Mouse (Mus musculus) heart, embryonic 15.5 days (tissue): ENCODE measurements around the gene Ier2. TPM values are rescaled to one million over a fixed set of nuclear protein-coding genes. Genes with fewer than 3 reads are reported as not detected.
"Not testable (repeated sequence)": the region's sequence is repeated elsewhere in the genome, so short reads cannot be mapped to it uniquely, and the experiment has no call there.

ENCODE experiments used
- ATAC-seq: fragments of 200-750 bp; cut with Nextera tagmentation; replicated peaks from 2 replicates; pipeline ENCODE4 v1.8.0; 2017; ENCODE audit warnings: low read depth, moderate TSS enrichment; ENCODE audit not compliant: insufficient number of reproducible peaks, insufficient read depth, low FRiP score
- H3K27ac ChIP-seq: fragments of 300-500 bp; sonication (generic); 2 replicates; pipeline ENCODE4 v1.5.1; 2015; ENCODE audit warnings: mild to moderate bottlenecking, inconsistent platforms
- H3K27me3 ChIP-seq: fragments of 300-500 bp; sonication (generic); 2 replicates; pipeline ENCODE4 v1.6.1; 2015; ENCODE audit warnings: inconsistent platforms
- H3K36me3 ChIP-seq: fragments of 300-500 bp; sonication (generic); 2 replicates; pipeline ENCODE4 v1.6.1; 2015; ENCODE audit warnings: mild to moderate bottlenecking, inconsistent platforms
- H3K4me1 ChIP-seq: fragments of 300-500 bp; sonication (generic); replicated peaks from 2 replicates; pipeline ENCODE4 v1.6.1; 2015; ENCODE audit warnings: inconsistent platforms
- H3K4me2 ChIP-seq: fragments of 300-500 bp; sonication (generic); 2 replicates; pipeline ENCODE4 v1.6.1; 2015; ENCODE audit warnings: inconsistent platforms, mild to moderate bottlenecking, moderate library complexity
- H3K4me3 ChIP-seq: fragments of 300-500 bp; sonication (generic); 2 replicates; pipeline ENCODE4 v1.5.1; 2015; ENCODE audit warnings: mild to moderate bottlenecking, inconsistent platforms
- H3K9ac ChIP-seq: fragments of 300-500 bp; sonication (generic); 2 replicates; pipeline ENCODE4 v1.6.1; 2015; ENCODE audit warnings: mild to moderate bottlenecking, inconsistent platforms
- H3K9me3 ChIP-seq: fragments of 300-500 bp; sonication (generic); replicated peaks from 2 replicates; pipeline ENCODE4 v1.6.1; 2016; ENCODE audit warnings: inconsistent platforms
- WGBS: fragments of 180-500 bp; shearing (Covaris S2); methylation state at CpG from one replicate; pipeline ENCODE4 v1.1.7; 2015; ENCODE audit warnings: mixed read lengths; 5-methylcytosine and 5-hydroxymethylcytosine counted together
- polyA plus RNA-seq: library from polyadenylated mRNA; unstranded; fragments of >200 nt; fragmentation: Nextera tagmentation; extraction: Ambion mirVana; gene quantifications from 2 replicates; pipeline ENCODE4 v1.2.1, GENCODE M21; 2015

The Ier2 gene
- polyA plus RNA-seq, 1 experiment from 2014 or later: 34.9 TPM

GRCm38 (mm10) chr8:84636051-84636691, 26.5 kb downstream of the Ier2 start:
- Histone ChIP-seq H3K27me3 (no peaks in the 10 kb centered on the region), H3K4me2 (no peak overlapping the region), H3K9me3 (no peaks in the 10 kb centered on the region), H3K36me3 (no peaks in the 10 kb centered on the region; the same call in 1 of the 2 replicates), H3K4me1 (peaks cover 30% of the 10 kb centered on the region), H3K9ac (no peak overlapping the region), H3K4me3 (no peak overlapping the region), H3K27ac (no peak overlapping the region; the same call in 1 of the 2 replicates)
- WGBS: 70% methylated on average over 17 of the region's 17 CpGs
- ATAC-seq: no peak

- Histone ChIP-seq H3K27ac (no peak overlapping the region; the same call in 1 of the 2 replicates), H3K9me3 (no peaks in the 10 kb centered on the region), H3K4me3 (no peak overlapping the region), H3K36me3 (no peaks in the 10 kb centered on the region; the same call in 1 of the 2 replicates), H3K9ac (no peak overlapping the region), H3K4me2 (no peak overlapping the region), H3K4me1 (peaks cover 28% of the 10 kb centered on the region), H3K27me3 (no peaks in the 10 kb centered on the region)
- WGBS: 74% methylated on average over 14 of the region's 14 CpGs
- no peak for ATAC-seq
Observed at GRCm38 (mm10) chr8:84635397-84636050, 27.1 kb downstream of the Ier2 start.

- no peak for ATAC-seq
- 52% methylated on average over 9 of the region's 9 CpGs for WGBS
- H3K27ac ChIP-seq: no peak overlapping the region
- no peaks in the 10 kb centered on the region for H3K27me3 ChIP-seq
- H3K4me1 ChIP-seq: peaks cover 23% of the 10 kb centered on the region
- H3K4me2 ChIP-seq: no peak overlapping the region
- no peaks in the 10 kb centered on the region; the same call in 1 of the 2 replicates for H3K36me3 ChIP-seq
- H3K9ac ChIP-seq: no peak overlapping the region
- no peaks in the 10 kb centered on the region for H3K9me3 ChIP-seq
- no peak overlapping the region for H3K4me3 ChIP-seq
Observed at GRCm38 (mm10) chr8:84634849-84635304, 27.8 kb downstream of the Ier2 start.

- no peaks in the 10 kb centered on the region for H3K9me3 ChIP-seq
- no peak overlapping the region for H3K27ac ChIP-seq
- no peak overlapping the region for H3K9ac ChIP-seq
- no peak overlapping the region for H3K4me3 ChIP-seq
- H3K4me2 ChIP-seq: no peak overlapping the region
- no peaks in the 10 kb centered on the region; the same call in 1 of the 2 replicates for H3K36me3 ChIP-seq
- no peaks in the 10 kb centered on the region for H3K27me3 ChIP-seq
- H3K4me1 ChIP-seq: peaks cover 23% of the 10 kb centered on the region
- 46% methylated on average over 10 of the region's 10 CpGs for WGBS
- ATAC-seq: no peak
Observed at GRCm38 (mm10) chr8:84633841-84634584, 28.6 kb downstream of the Ier2 start.

GRCm38 (mm10) chr8:84631813-84632212, 30.8 kb downstream of the Ier2 start:
- Histone ChIP-seq H3K9me3 (no peaks in the 10 kb centered on the region), H3K9ac (no peak overlapping the region), H3K4me2 (no peak overlapping the region), H3K4me1 (peaks cover 16% of the 10 kb centered on the region), H3K27me3 (no peaks in the 10 kb centered on the region), H3K27ac (no peak overlapping the region), H3K36me3 (no peaks in the 10 kb centered on the region; the same call in 1 of the 2 replicates), H3K4me3 (no peak overlapping the region)
- no peak for ATAC-seq
- WGBS: 89% methylated on average over 4 of the region's 4 CpGs

GRCm38 (mm10) chr8:84630145-84630544, 32.5 kb downstream of the Ier2 start:
- no peak for ATAC-seq
- no peak overlapping the region for H3K4me3 ChIP-seq
- 69% methylated on average over 4 of the region's 4 CpGs for WGBS

GRCm38 (mm10) chr8:84629586-84629985, 33.1 kb downstream of the Ier2 start:
- no peak overlapping the region for H3K4me3 ChIP-seq
- H3K36me3 ChIP-seq: no peaks in the 10 kb centered on the region; the same call in 1 of the 2 replicates
- H3K27ac ChIP-seq: no peak overlapping the region
- H3K9me3 ChIP-seq: no peaks in the 10 kb centered on the region
- H3K4me1 ChIP-seq: no peaks in the 10 kb centered on the region; the same call in 1 of the 2 replicates
- no peak for ATAC-seq
- H3K27me3 ChIP-seq: no peaks in the 10 kb centered on the region
- H3K4me2 ChIP-seq: no peak overlapping the region
- no peak overlapping the region for H3K9ac ChIP-seq
- WGBS: 72% methylated on average over 11 of the region's 11 CpGs

More at GRCm38 (mm10) chr8:84630145-84630544, 32.5 kb downstream of the Ier2 start:
- Histone ChIP-seq H3K4me2 (no peak overlapping the region), H3K9ac (no peak overlapping the region), H3K27ac (no peak overlapping the region), H3K27me3 (no peaks in the 10 kb centered on the region), H3K9me3 (no peaks in the 10 kb centered on the region), H3K36me3 (no peaks in the 10 kb centered on the region; the same call in 1 of the 2 replicates), H3K4me1 (peaks cover 5% of the 10 kb centered on the region)

GRCm38 (mm10) chr8:84623425-84623824, 39.2 kb downstream of the Ier2 start:
- not testable (repeated sequence) for H3K4me3 ChIP-seq, H3K27me3 ChIP-seq, ATAC-seq, H3K4me1 ChIP-seq, H3K36me3 ChIP-seq, H3K4me2 ChIP-seq, H3K9ac ChIP-seq, H3K27ac ChIP-seq, H3K9me3 ChIP-seq
- WGBS: 69% methylated on average over 4 of the region's 4 CpGs

- ATAC-seq: no peak
- Histone ChIP-seq H3K4me2 (no peak overlapping the region), H3K9me3 (no peaks in the 10 kb centered on the region), H3K27ac (no peak overlapping the region), H3K4me1 (peaks cover 6% of the 10 kb centered on the region; the same call in 1 of the 2 replicates), H3K4me3 (no peak overlapping the region), H3K36me3 (no peaks in the 10 kb centered on the region), H3K27me3 (peaks cover 23% of the 10 kb centered on the region), H3K9ac (no peak overlapping the region)
- 71% methylated on average over 8 of the region's 8 CpGs for WGBS
Observed at GRCm38 (mm10) chr8:84621102-84621625, 41.5 kb downstream of the Ier2 start.

- ATAC-seq: no peak
- H3K27ac ChIP-seq: no peak overlapping the region
Observed at GRCm38 (mm10) chr8:84617005-84617404, 45.6 kb downstream of the Ier2 start.

More at GRCm38 (mm10) chr8:84617005-84617404, 45.6 kb downstream of the Ier2 start:
- Histone ChIP-seq H3K27me3 (peaks cover 42% of the 10 kb centered on the region), H3K9me3 (no peaks in the 10 kb centered on the region), H3K4me3 (no peak overlapping the region), H3K4me1 (peaks cover 7% of the 10 kb centered on the region; the same call in 1 of the 2 replicates), H3K4me2 (no peak overlapping the region), H3K9ac (no peak overlapping the region), H3K36me3 (no peaks in the 10 kb centered on the region)
- 41% methylated on average over 22 of the region's 22 CpGs for WGBS
